Mouse (Mus musculus) urinary bladder, postnatal 10 days (tissue): ENCODE results near the gene Ubl7.

Experiments used
- DNase-seq: peaks from one replicate; pipeline ENCODE4 v3.0.0; 2022; ENCODE audit warnings: low spot score

Gene Ubl7

GRCm38 (mm10) chr9:57967237-57967960 lies 56.6 kb downstream of the Ubl7 start:
- no peak for DNase-seq

DNA sequence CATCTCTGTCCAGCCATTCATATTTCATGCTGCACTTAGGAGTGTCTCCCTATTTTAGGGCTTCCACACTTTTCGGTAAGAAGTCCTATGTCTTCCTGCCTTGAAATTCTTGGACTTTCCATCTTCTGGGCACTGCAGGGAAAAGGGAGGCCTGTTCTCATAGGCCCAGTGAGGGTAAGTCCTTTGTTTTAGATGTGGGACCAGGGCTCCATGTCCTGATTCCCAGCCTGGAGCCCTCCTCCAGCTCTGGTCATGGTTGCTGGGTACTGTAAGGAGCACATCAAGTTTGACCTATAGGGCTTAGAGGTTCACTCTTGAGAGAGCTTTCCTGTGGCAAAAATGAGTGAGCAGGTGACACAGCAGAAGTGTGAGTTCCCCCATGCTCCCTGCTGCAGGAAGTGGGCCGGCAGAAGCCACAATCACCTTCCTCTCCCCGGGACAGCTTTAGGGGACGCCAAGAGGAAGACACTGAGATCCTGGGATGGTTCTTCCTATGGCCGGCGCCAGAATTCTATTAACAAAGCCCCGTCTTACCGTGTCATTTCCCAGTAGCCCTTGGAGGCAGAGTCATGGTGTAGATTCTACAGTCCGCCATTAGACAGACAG lies 57.5 kb downstream of the Ubl7 start:
- no peak for DNase-seq

DNA sequence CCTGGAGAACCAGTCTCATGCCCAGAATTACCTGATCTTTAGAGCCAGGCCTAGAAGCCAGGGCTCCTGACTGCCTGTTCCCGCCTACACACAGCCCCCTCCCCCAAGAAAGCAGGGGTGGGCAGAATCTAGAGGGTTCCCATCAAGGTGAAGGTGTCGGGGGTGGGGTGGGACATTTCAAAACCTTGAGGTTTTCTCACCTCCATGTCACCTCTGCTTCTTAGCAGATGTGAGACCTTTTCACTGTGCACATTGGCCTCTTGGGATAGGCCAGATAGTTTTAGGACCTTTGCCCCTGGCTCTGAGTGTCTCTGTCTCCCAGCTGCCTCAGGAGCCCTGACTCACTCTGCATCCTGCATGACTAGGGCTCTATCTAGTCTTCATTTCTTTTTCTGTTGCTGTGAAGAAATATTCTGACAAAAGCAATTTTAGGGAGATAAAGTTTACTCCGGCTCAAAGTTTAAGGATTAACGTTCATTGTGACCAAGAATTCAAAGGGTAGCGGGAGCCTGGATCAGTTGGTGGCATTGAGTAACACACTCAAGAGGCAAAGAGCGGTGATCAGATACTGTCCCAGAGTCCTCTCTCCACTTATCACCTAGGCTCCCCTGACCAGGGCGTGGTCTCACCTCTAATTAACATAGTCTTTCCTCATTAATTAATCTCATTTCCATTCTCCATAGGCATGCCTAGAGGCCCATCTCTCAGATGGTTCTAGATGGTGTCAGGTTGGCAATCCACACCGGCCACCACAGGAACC lies 58.2 kb downstream of the Ubl7 start:
- DNase-seq, result no peak

DNA sequence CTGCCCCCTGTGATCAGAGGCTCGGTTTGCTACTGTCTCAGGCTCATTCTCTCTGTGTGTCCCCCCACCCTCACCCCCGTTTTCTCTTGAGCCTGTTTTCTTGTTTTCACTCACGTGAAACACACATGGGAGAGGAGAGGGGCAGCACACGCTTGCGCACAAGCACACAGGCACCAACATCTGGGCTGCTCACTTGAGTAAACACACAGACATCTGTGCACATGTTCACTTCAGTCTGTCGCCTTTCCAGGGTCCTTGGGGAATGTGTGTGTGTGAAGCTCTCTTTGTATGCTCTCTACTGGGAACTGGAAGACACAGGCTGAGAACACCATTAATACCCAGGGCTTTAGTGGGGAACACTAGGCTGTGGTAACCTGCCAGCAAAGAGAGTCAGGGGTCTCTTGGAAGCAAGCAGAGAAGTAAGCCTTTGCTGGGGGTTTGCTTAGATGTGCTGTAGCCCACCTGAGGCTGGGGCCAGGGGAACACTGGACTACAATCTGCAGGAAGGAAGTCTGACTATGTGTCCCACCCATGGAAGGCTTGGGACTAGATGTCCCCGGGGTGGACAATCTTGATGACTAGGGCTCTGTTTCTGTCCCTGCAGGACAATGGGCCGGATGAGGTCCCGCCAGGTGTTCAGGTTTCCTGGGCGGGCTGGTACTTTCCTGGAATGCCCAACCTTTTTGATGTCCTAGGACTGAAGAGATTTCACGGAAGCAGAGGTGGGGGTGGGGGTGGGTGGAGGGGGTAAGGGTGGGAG lies 59.1 kb downstream of the Ubl7 start:
- no peak for DNase-seq

DNA sequence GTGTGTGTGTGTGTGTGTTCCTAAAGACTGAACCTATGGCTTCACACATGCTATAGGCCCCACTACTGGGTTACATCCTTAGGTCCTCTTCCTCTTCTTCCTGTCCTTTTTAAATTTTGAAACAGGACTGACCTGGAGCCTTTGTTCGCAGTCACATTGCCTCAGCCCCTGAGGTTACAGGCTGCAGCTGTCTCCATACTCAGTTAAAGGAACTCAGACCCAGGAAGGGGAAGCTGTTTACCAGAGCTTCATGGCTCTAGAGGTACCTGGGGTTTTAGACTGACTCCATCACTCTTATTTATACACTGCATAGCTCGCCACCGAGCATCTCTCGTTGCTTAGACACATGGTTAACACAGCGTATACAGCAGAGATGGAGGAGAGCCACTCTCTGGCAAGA lies 60.6 kb downstream of the Ubl7 start:
- DNase-seq, result no peak

DNA sequence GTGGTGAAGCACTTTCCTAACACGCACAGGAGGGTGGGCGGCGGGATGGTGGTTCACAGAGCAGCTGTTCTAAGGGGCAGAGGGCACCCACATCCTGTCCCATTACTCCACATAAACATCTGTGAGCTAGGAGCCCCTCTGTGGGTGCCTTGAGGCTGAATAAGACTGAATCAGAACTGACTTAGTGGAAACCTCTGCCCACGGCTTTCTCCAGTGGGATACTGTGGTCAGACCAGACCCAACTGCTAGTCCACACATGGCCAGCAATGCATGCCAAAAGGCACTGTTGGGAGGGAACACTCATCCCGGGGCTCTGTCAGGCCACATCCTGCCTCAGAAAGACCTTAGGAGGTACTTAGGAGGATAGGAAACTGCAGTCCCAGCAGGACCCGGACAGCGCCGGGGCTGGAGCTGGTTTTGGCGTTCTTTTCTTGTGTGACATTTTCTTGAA lies 61.4 kb downstream of the Ubl7 start:
- no peak for DNase-seq

DNA sequence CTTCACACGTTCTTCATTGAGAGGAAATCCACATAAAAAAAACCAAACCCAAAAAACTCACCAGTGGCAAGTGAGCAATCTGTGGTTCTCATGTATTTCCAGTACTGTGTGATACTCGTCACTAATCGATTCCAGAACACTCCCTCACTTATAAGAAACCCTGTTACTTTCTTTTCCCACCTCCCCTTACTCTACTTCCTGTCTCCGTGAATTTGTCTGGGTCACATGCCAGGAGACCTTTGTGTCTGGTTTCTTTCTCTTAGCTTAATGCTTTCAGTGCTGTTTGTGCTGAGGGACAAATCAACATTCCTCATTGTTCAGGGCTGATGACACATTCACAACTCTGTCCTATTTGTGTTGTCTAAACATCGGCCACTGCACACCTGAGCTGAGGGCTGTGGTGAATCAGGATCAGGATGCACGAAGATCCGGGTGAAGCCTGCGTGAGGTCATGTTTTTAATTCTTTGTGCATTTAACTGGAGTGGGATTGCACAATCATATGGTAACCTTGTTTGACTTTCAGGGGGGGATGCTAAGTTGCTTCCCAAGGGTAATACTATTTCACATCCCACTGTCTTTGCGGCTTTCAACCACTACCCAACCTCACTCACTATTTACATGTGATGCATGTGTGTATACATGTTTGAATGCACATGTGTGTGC lies 62.1 kb downstream of the Ubl7 start:
- no peak for DNase-seq

GRCm38 (mm10) chr9:57973440-57974066 lies 62.8 kb downstream of the Ubl7 start:
- DNase-seq, result no peak

DNA sequence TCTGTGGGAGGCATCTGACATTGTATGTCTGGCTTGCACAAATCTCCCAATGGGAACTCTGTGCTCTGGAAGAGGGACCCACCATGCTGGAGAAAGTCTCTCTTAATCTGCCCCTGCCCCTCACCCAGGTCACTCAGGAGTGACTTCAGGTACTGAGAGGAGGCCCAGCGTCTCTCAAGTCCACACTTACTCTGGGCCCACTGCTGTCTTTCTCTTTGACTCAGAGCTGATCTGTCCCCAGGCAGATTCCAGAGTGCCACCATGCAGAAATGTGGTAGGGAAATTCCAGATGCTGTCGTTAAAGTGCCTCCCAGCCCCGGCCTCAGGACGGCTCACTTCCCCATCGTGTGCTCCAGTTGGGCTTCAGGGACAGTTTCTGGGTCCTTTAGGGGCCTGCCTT lies 63.4 kb downstream of the Ubl7 start:
- no peak for DNase-seq

DNA sequence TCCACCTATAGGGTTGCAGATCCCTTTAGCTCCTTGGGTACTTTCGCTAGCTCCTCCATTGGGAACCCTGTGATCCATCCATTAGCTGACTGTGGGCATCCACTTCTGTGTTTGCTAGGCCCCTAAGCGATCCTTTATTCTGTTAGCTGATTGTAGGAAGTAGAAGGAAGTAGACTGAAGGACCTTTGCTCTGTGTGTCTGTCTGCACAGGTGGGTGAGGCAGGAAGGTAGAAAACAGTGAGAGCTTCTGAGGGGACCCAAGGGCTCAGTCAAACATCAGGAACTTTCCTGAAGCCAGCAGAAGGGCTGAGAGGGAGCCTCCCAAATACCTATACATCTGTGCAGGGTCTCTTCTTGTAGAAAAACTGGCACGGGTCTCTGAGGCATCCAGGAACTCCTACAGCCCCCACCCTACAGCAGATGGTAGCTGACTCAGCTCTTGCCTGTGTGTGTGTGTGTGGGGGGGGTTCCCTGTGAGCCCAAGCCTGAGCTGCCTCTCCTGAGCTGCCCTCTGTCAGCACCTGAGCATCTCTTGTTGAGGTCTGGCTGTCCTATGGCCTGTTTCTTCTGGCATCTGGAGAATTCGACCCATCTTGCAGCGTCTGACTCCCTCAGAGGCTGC lies 64.5 kb downstream of the Ubl7 start:
- DNase-seq, result no peak

DNA sequence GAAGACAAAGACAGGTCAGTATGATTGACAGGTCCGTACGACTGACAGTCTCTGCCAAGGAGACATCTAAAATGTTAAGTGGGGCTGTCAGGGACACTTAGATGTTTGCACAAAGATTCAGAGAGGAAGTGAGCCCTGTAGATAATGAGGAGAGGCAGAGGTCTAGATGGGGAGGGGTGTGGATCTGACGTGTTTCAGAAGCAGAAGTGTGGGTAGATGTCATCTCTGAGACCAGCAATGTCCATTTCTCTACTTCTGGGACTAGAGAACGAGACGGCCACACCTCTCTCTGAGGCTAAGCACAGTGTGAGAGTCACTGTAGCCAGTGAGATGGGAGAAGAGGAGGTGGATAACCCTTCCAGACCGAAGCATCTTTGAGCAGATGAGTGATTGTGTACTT lies 67.2 kb downstream of the Ubl7 start:
- no peak for DNase-seq

- no peak for DNase-seq
These were observed 68.1 kb downstream of the Ubl7 start for GRCm38 (mm10) chr9:57978858-57979257.
